Mouse (Mus musculus) embryonic facial prominence, embryonic 11.5 days (tissue): ENCODE measurements around the gene Mrps17. TPM values are rescaled to one million over a fixed set of nuclear protein-coding genes. Genes with fewer than 3 reads are reported as not detected.
A peak's percentile ranks its signal among the peaks of the same experiment; 100 is the strongest.

Experiments
- ATAC-seq: fragments of 200-750 bp; cut with Nextera tagmentation; replicated peaks from 2 replicates; pipeline ENCODE4 v1.8.0; 2017; ENCODE audit warnings: low read depth; ENCODE audit not compliant: insufficient number of reproducible peaks, low FRiP score, low TSS enrichment
- DNase-seq: peaks from one replicate; pipeline ENCODE4 v3.0.0-alpha.2; 2015; ENCODE audit warnings: low spot score
- H3K27ac ChIP-seq: fragments of 300-500 bp; sonication (generic); replicated peaks from 2 replicates; pipeline ENCODE4 v1.5.1; 2014; ENCODE audit warnings: mild to moderate bottlenecking, low read depth, low read length, control low read depth
- H3K27me3 ChIP-seq: fragments of 300-500 bp; sonication (generic); 2 replicates; pipeline ENCODE4 v1.6.1; 2014; ENCODE audit warnings: mild to moderate bottlenecking, low read length, moderate library complexity, mixed read lengths; ENCODE audit not compliant: control insufficient read depth, insufficient read depth
- H3K36me3 ChIP-seq: fragments of 300-500 bp; sonication (generic); replicated peaks from 2 replicates; pipeline ENCODE4 v1.6.1; 2014; ENCODE audit warnings: low read depth, mild to moderate bottlenecking, low read length, moderate library complexity, mixed read lengths; ENCODE audit not compliant: control insufficient read depth, insufficient read depth
- H3K4me1 ChIP-seq: fragments of 300-500 bp; sonication (generic); 2 replicates; pipeline ENCODE4 v1.6.1; 2014; ENCODE audit warnings: low read length, mixed read lengths; ENCODE audit not compliant: control insufficient read depth, insufficient read depth
- H3K4me2 ChIP-seq: fragments of 300-500 bp; sonication (generic); 2 replicates; pipeline ENCODE4 v1.6.1; 2014; ENCODE audit warnings: low read depth, mild to moderate bottlenecking, control low read depth, low read length, moderate library complexity
- H3K4me3 ChIP-seq: fragments of 300-500 bp; sonication (generic); 2 replicates; pipeline ENCODE4 v1.5.1; 2014; ENCODE audit warnings: low read depth, low read length, control low read depth
- H3K9ac ChIP-seq: fragments of 300-500 bp; sonication (generic); replicated peaks from 2 replicates; pipeline ENCODE4 v1.6.1; 2014; ENCODE audit warnings: mild to moderate bottlenecking, control low read depth, low read length
- H3K9me3 ChIP-seq: fragments of 300-500 bp; sonication (generic); replicated peaks from 2 replicates; pipeline ENCODE4 v1.6.1; 2016; ENCODE audit warnings: mild to moderate bottlenecking, low read length, inconsistent platforms, mixed read lengths; ENCODE audit not compliant: control insufficient read depth
- WGBS: fragments of 180-500 bp; shearing (Covaris S2); extraction: QIAGEN DNeasy Blood & Tissue Kit; methylation state at CpG from one replicate; pipeline ENCODE4 v1.1.7; 2014; 5-methylcytosine and 5-hydroxymethylcytosine counted together
- polyA plus RNA-seq: library from polyadenylated mRNA; unstranded; fragments of >200 nt; fragmentation: Nextera tagmentation; extraction: Ambion mirVana; gene quantifications from 2 replicates; pipeline ENCODE4 v1.2.1, GENCODE M21; 2014

The Mrps17 gene
- polyA plus RNA-seq, 1 experiment from 2014 or later = 204 TPM

GRCm38 (mm10) chr5:129700506-129700905, 14.8 kb upstream of the Mrps17 start:
- WGBS = 31% methylated on average over 2 of the region's 2 CpGs

GRCm38 (mm10) chr5:129701706-129702105, 13.6 kb upstream of the Mrps17 start:
- Histone ChIP-seq H3K27ac (no peak overlapping the region), H3K9ac (no peak overlapping the region), H3K4me3 (no peak overlapping the region), H3K4me2 (no peak overlapping the region), H3K27me3 (no peaks in the 10 kb centered on the region), H3K4me1 (no peaks in the 10 kb centered on the region), H3K36me3 (no peaks in the 10 kb centered on the region), H3K9me3 (no peaks in the 10 kb centered on the region)
- ATAC-seq = no peak
- no peak for DNase-seq
- 79% methylated on average over 1 of the region's 1 CpGs for WGBS

More at GRCm38 (mm10) chr5:129700506-129700905, 14.8 kb upstream of the Mrps17 start:
- no peak overlapping the region for H3K4me3 ChIP-seq
- ATAC-seq = no peak
- no peaks in the 10 kb centered on the region for H3K4me1 ChIP-seq
- no peak overlapping the region for H3K27ac ChIP-seq
- H3K9ac ChIP-seq = no peak overlapping the region
- no peak overlapping the region for H3K4me2 ChIP-seq
- H3K9me3 ChIP-seq = no peaks in the 10 kb centered on the region
- DNase-seq = no peak
- no peaks in the 10 kb centered on the region for H3K36me3 ChIP-seq
- no peaks in the 10 kb centered on the region for H3K27me3 ChIP-seq

GRCm38 (mm10) chr5:129703368-129703767, 11.9 kb upstream of the Mrps17 start:
- Histone ChIP-seq H3K27me3 (no peaks in the 10 kb centered on the region), H3K36me3 (no peaks in the 10 kb centered on the region), H3K4me3 (no peak overlapping the region), H3K9me3 (no peaks in the 10 kb centered on the region), H3K9ac (no peak overlapping the region), H3K27ac (no peak overlapping the region), H3K4me2 (no peak overlapping the region), H3K4me1 (no peaks in the 10 kb centered on the region)
- no peak for ATAC-seq
- DNase-seq = no peak

GRCm38 (mm10) chr5:129708412-129708811, 6.9 kb upstream of the Mrps17 start, which contains the start of gene Sept14:
Gene Sept14, minus strand, starts transcription at chr5:129708512.
- Histone ChIP-seq H3K27me3 (no peaks in the 10 kb centered on the region), H3K27ac (no peak within 1 kb of the TSS), H3K4me3 (no peak within 1 kb of the TSS), H3K9me3 (no peaks in the 10 kb centered on the region), H3K4me2 (no peak within 1 kb of the TSS), H3K4me1 (no peaks in the 10 kb centered on the region), H3K36me3 (no peaks in the 10 kb centered on the region), H3K9ac (no peak within 1 kb of the TSS)
- ATAC-seq (no peak), DNase-seq (no peak)
- 64% methylated on average over 2 of the region's 2 CpGs for WGBS

- peaks cover 6% of the 10 kb centered on the region; the same call in 1 of the 2 replicates for H3K36me3 ChIP-seq
These were observed 1.7 kb downstream of the Mrps17 start for GRCm38 (mm10) chr5:129717016-129717415.

GRCm38 (mm10) chr5:129720176-129720575, 4.9 kb downstream of the Mrps17 start:
- no peaks in the 10 kb centered on the region for H3K4me1 ChIP-seq
- no peak for DNase-seq
- H3K4me2 ChIP-seq = no peak overlapping the region
- no peak overlapping the region for H3K27ac ChIP-seq
- H3K36me3 ChIP-seq = peaks cover 6% of the 10 kb centered on the region; the same call in 1 of the 2 replicates
- no peaks in the 10 kb centered on the region for H3K27me3 ChIP-seq
- H3K9ac ChIP-seq = no peak overlapping the region
- H3K9me3 ChIP-seq = no peaks in the 10 kb centered on the region
- no peak overlapping the region for H3K4me3 ChIP-seq
- ATAC-seq = no peak
- 86% methylated on average over 3 of the region's 3 CpGs for WGBS

More at GRCm38 (mm10) chr5:129717016-129717415, 1.7 kb downstream of the Mrps17 start:
- H3K27ac ChIP-seq = no peak overlapping the region
- DNase-seq = no peak
- ATAC-seq = no peak
- H3K4me1 ChIP-seq = no peaks in the 10 kb centered on the region
- no peaks in the 10 kb centered on the region for H3K27me3 ChIP-seq
- no peak overlapping the region for H3K4me2 ChIP-seq
- no peak overlapping the region for H3K9ac ChIP-seq
- WGBS = 79% methylated on average over 9 of the region's 9 CpGs
- H3K4me3 ChIP-seq = no peak overlapping the region
- no peaks in the 10 kb centered on the region for H3K9me3 ChIP-seq

- Histone ChIP-seq H3K9me3 (no peaks in the 10 kb centered on the region), H3K4me1 (no peaks in the 10 kb centered on the region), H3K27me3 (no peaks in the 10 kb centered on the region), H3K4me2 (peak overlapping the region; percentile 59; the same call in 1 of the 2 replicates), H3K27ac (no peak overlapping the region), H3K4me3 (peak overlapping the region; percentile 91; the same call in 1 of the 2 replicates), H3K36me3 (no peaks in the 10 kb centered on the region), H3K9ac (peak overlapping the region; percentile 95; the same call in 1 of the 2 replicates)
- DNase-seq = no peak
- no peak for ATAC-seq
- 53% methylated on average over 4 of the region's 4 CpGs for WGBS
These were observed 9.0 kb downstream of the Mrps17 start for GRCm38 (mm10) chr5:129724268-129724667.

- peak within 1 kb of the TSS; percentile 93 for H3K27ac ChIP-seq
- no peaks in the 10 kb centered on the region for H3K27me3 ChIP-seq
- H3K4me3 ChIP-seq = peak within 1 kb of the TSS; percentile 91
- peak within 1 kb of the TSS; percentile 59 for H3K4me2 ChIP-seq
- DNase-seq (peak; percentile 92), ATAC-seq (peak; percentile 91)
- H3K4me1 ChIP-seq = no peaks in the 10 kb centered on the region
- H3K9ac ChIP-seq = peak within 1 kb of the TSS; percentile 95
- WGBS = under 1% methylated on average over 88 of the region's 93 CpGs
- no peaks in the 10 kb centered on the region for H3K9me3 ChIP-seq
- H3K36me3 ChIP-seq = no peaks in the 10 kb centered on the region
These were observed 9.8 kb downstream of the Mrps17 start, which contains the start of gene Nipsnap2 for GRCm38 (mm10) chr5:129724834-129725773. Gene Nipsnap2, plus strand, starts transcription at chr5:129725063.
